Mouse (Mus musculus): ENCODE measurements around the gene Asdurf. TPM values are rescaled to one million over a fixed set of nuclear protein-coding genes. Genes with fewer than 3 reads are reported as not detected.
"Not testable (repeated sequence)": the region's sequence is repeated elsewhere in the genome, so short reads cannot be mapped to it uniquely, and the experiment has no call there.

Asdurf gene
- polyA plus RNA-seq, 1 experiment = not detected

DNA sequence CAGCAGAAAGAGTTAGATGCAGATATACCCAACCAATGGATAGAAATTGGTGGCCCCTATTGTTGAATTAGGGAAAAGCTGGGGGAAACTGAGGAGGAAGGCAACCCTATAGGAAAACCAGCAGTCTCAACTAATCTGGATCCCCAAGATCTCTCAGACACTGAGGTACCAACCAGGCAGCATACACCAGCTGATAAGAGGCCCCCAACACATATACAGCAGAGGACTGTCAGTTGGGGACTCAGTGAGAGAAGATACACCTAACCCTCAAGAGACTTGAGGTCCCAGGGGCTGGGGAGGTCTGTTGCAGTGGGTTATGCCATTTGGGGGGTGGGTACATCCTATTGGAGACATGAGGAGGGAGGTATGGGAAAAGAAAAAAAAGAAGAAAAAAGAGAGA lies 17.0 kb downstream of the Asdurf start:
- no peak for TF ChIP-seq CTCF (IDR thresholded peaks at IDR 0.05; ENCODE audit: control insufficient read depth, insufficient read depth, low read length)
- TF ChIP-seq POLR2A (IDR thresholded peaks at IDR 0.05; ENCODE audit: borderline replicate concordance, control insufficient read depth, low read depth, low read length) = no peak
- Histone ChIP-seq H3K4me1 (ENCODE audit: control insufficient read depth, insufficient read depth, low read length) (no peaks in the 10 kb centered on the region), H3K4me3 (replicated peaks; ENCODE audit: control insufficient read depth, low read depth, low read length) (no peak overlapping the region), H3K27ac (ENCODE audit: control insufficient read depth, insufficient read depth, low read depth, low read length, poor library complexity) (no peak overlapping the region)

DNA sequence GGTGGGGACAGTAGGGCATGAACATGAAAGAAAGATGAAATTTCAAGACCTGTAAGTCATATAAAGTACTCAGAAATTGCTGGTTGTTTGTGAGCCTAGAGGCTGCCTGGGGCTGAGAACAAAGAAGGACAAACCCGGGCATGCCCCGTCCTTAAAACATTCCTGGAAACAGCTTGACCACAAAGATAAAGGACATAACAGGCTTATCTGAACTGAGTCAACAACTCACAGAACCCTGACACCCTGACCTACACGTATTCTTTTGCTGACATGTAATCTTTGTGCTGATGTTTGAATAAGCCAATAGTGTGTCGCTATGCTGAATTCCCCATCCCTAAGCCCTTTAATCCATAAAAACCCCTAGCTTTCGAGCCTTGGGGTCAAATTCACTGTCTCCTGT lies 18.9 kb downstream of the Asdurf start:
- H3K27ac ChIP-seq (ENCODE audit: control insufficient read depth, insufficient read depth, low read depth, low read length, poor library complexity); H3K4me3 ChIP-seq (replicated peaks; ENCODE audit: control insufficient read depth, low read depth, low read length); H3K4me1 ChIP-seq (ENCODE audit: control insufficient read depth, insufficient read depth, low read length): not testable (repeated sequence)
- 64% methylated on average over 5 of the region's 5 CpGs for WGBS

DNA sequence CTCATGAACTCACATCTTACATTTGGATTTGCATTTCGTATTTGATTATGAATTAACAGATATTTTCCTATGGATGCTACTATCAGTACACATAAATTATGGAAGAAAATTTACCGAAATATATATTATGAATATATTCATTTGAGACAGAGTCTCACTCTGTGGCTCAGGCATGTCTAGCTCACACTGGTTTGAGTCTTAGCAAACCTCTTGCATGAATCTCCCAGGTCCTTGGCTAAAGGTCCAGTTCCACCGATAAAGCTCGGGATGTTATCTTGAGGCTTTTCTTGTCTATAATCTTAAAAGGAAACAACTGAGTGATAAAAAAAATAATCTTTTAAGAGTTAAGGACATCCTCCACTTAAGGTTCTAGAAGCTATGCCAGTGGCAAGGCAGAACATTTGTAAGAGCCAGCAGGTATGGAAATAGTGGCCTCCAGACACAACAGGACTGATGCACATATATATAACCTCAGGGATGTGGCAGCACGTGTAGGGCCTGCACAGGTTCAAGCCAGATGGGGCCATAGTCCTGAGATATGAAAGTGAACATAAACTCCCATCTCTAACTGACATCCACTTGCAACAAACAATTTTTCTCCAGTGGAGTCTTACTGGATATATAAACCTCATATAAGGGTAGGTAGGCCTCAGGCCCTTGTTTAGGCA lies 27.5 kb downstream of the Asdurf start:
- no peak overlapping the region for H3K27ac ChIP-seq (ENCODE audit: control insufficient read depth, insufficient read depth, low read depth, low read length, poor library complexity)
- H3K4me1 ChIP-seq (ENCODE audit: control insufficient read depth, insufficient read depth, low read length) = no peaks in the 10 kb centered on the region; the same call in 1 of the 2 replicates
- TF ChIP-seq POLR2A (IDR thresholded peaks at IDR 0.05; ENCODE audit: borderline replicate concordance, control insufficient read depth, low read depth, low read length) (no peak), CTCF (IDR thresholded peaks at IDR 0.05; ENCODE audit: control insufficient read depth, insufficient read depth, low read length) (no peak)
- no peak overlapping the region for H3K4me3 ChIP-seq (replicated peaks; ENCODE audit: control insufficient read depth, low read depth, low read length)
- WGBS = 84% methylated on average over 5 of the region's 5 CpGs

DNA sequence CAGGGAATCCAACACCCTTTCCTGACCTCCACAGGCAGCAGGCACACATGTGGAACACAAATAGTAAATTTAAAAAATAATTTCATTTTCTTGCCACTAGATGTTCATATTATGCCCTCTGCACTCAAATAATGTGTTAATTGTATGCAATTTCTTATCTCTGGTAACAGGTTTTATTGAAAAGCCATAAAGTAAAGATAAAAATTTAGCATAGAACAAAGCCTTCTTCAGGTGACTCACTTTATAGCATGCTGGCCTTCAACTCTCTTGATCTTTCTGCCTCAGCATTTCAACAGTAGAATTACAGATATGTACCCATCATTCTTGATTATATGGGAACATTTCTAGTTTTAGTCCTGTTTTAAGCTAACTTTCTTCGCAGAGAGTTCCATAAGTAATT lies 28.1 kb downstream of the Asdurf start:
- Histone ChIP-seq H3K4me3 (replicated peaks; ENCODE audit: control insufficient read depth, low read depth, low read length) (no peak overlapping the region), H3K27ac (ENCODE audit: control insufficient read depth, insufficient read depth, low read depth, low read length, poor library complexity) (no peak overlapping the region), H3K4me1 (ENCODE audit: control insufficient read depth, insufficient read depth, low read length) (no peaks in the 10 kb centered on the region; the same call in 1 of the 2 replicates)
- WGBS = 91% methylated on average over 1 of the region's 1 CpGs
- TF ChIP-seq POLR2A (IDR thresholded peaks at IDR 0.05; ENCODE audit: borderline replicate concordance, control insufficient read depth, low read depth, low read length) (no peak), CTCF (IDR thresholded peaks at IDR 0.05; ENCODE audit: control insufficient read depth, insufficient read depth, low read length) (no peak)

DNA sequence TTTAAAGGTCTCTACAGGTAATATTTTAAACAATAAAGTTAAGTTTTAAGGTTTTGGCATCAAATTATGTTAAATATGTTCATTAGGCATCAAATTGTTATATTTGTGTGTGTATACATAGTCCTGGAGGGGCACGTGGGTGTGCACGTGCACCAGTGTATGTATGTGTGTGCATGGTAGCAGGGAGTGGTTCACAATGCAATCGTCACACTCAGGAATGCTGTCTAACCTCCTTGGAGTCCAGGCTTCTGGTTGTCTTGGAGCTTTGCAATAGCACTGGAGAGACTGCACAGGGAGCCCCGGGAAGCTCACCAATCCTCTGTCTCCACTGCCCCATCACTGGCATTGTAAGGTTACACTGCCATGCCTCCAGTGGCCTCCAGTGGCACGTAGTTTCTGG lies 29.2 kb downstream of the Asdurf start:
- Histone ChIP-seq H3K4me3 (replicated peaks; ENCODE audit: control insufficient read depth, low read depth, low read length) (no peak overlapping the region), H3K27ac (ENCODE audit: control insufficient read depth, insufficient read depth, low read depth, low read length, poor library complexity) (no peak overlapping the region), H3K4me1 (ENCODE audit: control insufficient read depth, insufficient read depth, low read length) (no peaks in the 10 kb centered on the region; the same call in 1 of the 2 replicates)
- no peak for TF ChIP-seq POLR2A (IDR thresholded peaks at IDR 0.05; ENCODE audit: borderline replicate concordance, control insufficient read depth, low read depth, low read length)
- no peak for TF ChIP-seq CTCF (IDR thresholded peaks at IDR 0.05; ENCODE audit: control insufficient read depth, insufficient read depth, low read length)
- 92% methylated on average over 5 of the region's 5 CpGs for WGBS

DNA sequence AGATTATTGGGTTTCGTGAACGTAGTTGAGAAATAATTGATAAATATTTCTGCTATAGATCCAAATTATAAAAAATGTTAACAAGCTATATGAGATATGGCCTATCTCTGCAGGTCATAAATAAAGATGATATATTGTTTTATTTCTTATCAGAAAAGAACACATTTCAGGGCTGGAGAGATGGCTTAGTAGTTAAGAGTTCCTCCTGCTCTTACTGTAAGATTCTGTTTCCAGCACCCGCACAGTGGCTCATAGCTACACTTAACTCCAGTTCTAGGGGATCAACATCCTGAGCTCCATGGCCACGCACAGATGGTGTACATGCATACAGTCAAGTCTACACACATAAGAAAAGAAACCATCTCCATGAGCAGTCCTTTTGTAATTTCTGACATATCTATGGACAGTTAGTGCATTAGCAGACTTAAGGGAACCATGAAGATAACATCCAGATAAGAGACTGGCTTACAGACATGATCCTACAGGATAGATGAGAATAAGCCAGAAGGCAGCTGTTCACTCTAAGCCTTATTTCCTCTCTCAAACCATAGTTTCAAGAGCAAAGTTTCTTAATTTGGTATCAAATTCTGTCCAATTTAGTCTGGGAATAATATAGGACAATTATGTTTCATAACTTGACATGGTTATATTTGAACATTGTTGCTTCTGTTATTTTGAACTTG lies 30.6 kb downstream of the Asdurf start:
- TF ChIP-seq POLR2A (IDR thresholded peaks at IDR 0.05; ENCODE audit: borderline replicate concordance, control insufficient read depth, low read depth, low read length) = no peak
- TF ChIP-seq CTCF (IDR thresholded peaks at IDR 0.05; ENCODE audit: control insufficient read depth, insufficient read depth, low read length) = no peak
- Histone ChIP-seq H3K4me1 (ENCODE audit: control insufficient read depth, insufficient read depth, low read length) (no peaks in the 10 kb centered on the region; the same call in 1 of the 2 replicates), H3K27ac (ENCODE audit: control insufficient read depth, insufficient read depth, low read depth, low read length, poor library complexity) (no peak overlapping the region), H3K4me3 (replicated peaks; ENCODE audit: control insufficient read depth, low read depth, low read length) (no peak overlapping the region)
- WGBS = 81% methylated on average over 4 of the region's 4 CpGs

DNA sequence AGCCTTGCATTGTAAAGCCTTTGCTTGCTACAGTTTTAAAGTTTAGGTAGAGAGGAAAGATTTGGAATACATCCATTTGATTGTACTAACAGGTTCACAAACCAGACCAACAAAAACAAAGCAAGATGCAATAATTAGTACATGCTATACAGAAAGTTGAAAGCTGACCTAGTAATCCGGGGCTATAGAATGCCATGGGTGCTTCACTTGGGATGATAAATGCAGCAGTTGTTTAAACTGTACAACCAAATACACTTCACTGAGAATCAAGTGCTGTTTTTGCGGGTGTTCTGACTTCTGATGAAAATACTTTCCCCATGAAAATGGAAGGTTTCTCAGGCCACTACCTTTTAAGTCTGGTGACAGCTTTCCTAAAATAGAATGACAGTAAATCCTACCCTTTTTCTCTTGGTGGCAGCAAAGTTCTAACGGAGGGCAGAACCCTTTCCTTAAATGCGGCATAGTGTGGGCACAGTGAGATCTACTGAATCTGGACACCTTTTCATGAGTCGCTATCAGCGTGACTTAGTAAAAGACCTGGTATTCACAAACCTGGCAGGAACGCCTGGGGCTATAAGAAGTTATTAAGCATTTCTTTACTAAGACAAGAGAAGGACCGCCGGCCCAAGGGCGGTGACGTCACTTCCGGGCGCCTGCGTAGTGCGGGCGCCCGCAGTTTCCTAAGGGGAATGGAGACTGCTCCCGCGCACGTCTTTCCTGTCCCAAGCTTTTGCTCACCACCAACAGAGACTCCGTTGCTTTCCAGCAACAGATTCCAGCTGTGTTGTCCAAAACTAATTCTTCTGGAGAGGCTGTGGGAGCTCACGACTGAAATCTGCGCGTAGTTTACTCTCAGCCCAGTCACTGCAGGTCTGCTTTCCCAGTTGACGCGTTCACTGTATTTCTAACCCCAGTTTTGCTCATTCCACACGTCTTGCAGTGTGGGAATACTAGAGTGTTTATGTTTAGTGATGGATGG lies 39.1 kb downstream of the Asdurf start, which contains the start of gene Osgepl1:
Gene Osgepl1, plus strand, starts transcription at position 636 of the 979 bp plus-strand sequence.
- TF ChIP-seq CTCF (IDR thresholded peaks at IDR 0.05; ENCODE audit: control insufficient read depth, insufficient read depth, low read length) = no peak
- TF ChIP-seq POLR2A (IDR thresholded peaks at IDR 0.05; ENCODE audit: borderline replicate concordance, control insufficient read depth, low read depth, low read length) = peak; percentile 34; the same call in 1 of the 2 replicates
- peak within 1 kb of the TSS; percentile 18 for H3K27ac ChIP-seq (ENCODE audit: control insufficient read depth, insufficient read depth, low read depth, low read length, poor library complexity)

DNA sequence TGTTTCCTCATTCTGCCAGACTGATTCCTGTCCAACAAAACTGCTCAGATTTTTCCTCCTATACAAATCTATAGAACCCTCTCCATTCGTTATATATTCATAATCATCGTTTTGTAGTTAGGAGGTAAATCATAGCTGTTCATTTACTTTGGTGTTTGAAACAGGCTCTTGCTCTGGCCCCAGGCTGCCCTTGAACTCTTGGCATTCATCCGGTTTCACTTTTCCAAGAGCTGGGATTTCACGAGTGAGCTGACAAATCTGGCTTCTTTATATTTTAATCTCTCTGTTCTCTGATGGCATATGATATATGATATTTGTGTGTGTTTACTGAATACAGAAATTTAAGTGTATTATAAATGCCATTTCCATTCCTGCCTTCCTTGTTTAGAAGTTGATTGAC lies 51.9 kb downstream of the Asdurf start:
- no peak for TF ChIP-seq CTCF (IDR thresholded peaks at IDR 0.05; ENCODE audit: control insufficient read depth, insufficient read depth, low read length)
- TF ChIP-seq POLR2A (IDR thresholded peaks at IDR 0.05; ENCODE audit: borderline replicate concordance, control insufficient read depth, low read depth, low read length) = no peak
- 84% methylated on average over 4 of the region's 4 CpGs for WGBS
- Histone ChIP-seq H3K4me1 (ENCODE audit: control insufficient read depth, insufficient read depth, low read length) (no peaks in the 10 kb centered on the region; the same call in 1 of the 2 replicates), H3K27ac (ENCODE audit: control insufficient read depth, insufficient read depth, low read depth, low read length, poor library complexity) (no peak overlapping the region), H3K4me3 (replicated peaks; ENCODE audit: control insufficient read depth, low read depth, low read length) (no peak overlapping the region)

More for the DNA sequence above, 39.1 kb downstream of the Asdurf start, which contains the start of gene Osgepl1:
- Histone ChIP-seq H3K4me3 (replicated peaks; ENCODE audit: control insufficient read depth, low read depth, low read length) (peak within 1 kb of the TSS; percentile 84), H3K4me1 (ENCODE audit: control insufficient read depth, insufficient read depth, low read length) (no peaks in the 10 kb centered on the region)
- WGBS = 2% methylated on average over 27 of the region's 27 CpGs

Other genes starting within 250 kb of the Asdurf start
- not detected in 2 replicates for gene 1700019A02Rik, start 165.0 kb downstream of the Asdurf start, polyA plus RNA-seq (2011; ENCODE audit: insufficient read depth, insufficient read length, low replicate concordance, missing spikeins)
- 3.2 and 6.5 TPM in 2 replicates for gene Pms1, start 55.6 kb downstream of the Asdurf start, polyA plus RNA-seq (2011; ENCODE audit: insufficient read depth, insufficient read length, low replicate concordance, missing spikeins)
- gene Ormdl1, start 55.5 kb downstream of the Asdurf start, polyA plus RNA-seq (2011; ENCODE audit: insufficient read depth, insufficient read length, low replicate concordance, missing spikeins) = 7.6 and 7.8 TPM in 2 replicates
- gene Gm28778, start 55.5 kb downstream of the Asdurf start, polyA plus RNA-seq (2011; ENCODE audit: insufficient read depth, insufficient read length, low replicate concordance, missing spikeins) = 2.3 TPM in 1 of 2 replicates, not detected in the other
- gene Osgepl1, start 39.0 kb downstream of the Asdurf start, polyA plus RNA-seq (2011; ENCODE audit: insufficient read depth, insufficient read length, low replicate concordance, missing spikeins) = 9.9 and 10.3 TPM in 2 replicates
- gene Gm28551, start within 50 bp of the Asdurf start, polyA plus RNA-seq (2011; ENCODE audit: insufficient read depth, insufficient read length, low replicate concordance, missing spikeins) = not detected in 2 replicates
- gene Asnsd1, start 133 bp upstream of the Asdurf start, polyA plus RNA-seq (2011; ENCODE audit: insufficient read depth, insufficient read length, low replicate concordance, missing spikeins) = 27.7 and 45.2 TPM in 2 replicates

Data from bone marrow, adult 2 months (tissue).